Mouse (Mus musculus) forebrain, embryonic 12.5 days (tissue): ENCODE measurements around the gene Btnl10. TPM values are rescaled to one million over a fixed set of nuclear protein-coding genes. Genes with fewer than 3 reads are reported as not detected.

Experiments used
- ATAC-seq: fragments of 200-750 bp; cut with Nextera tagmentation; 2 replicates; pipeline ENCODE4 v1.8.0; 2017; ENCODE audit warnings: moderate TSS enrichment; ENCODE audit not compliant: low FRiP score
- H3K27ac ChIP-seq: fragments of 300-500 bp; sonication (generic); 2 replicates; pipeline ENCODE4 v1.5.1; 2016; ENCODE audit warnings: mild to moderate bottlenecking
- H3K27me3 ChIP-seq: fragments of 300-500 bp; sonication (generic); 2 replicates; pipeline ENCODE4 v1.6.1; 2016; ENCODE audit warnings: mild to moderate bottlenecking
- H3K36me3 ChIP-seq: fragments of 300-500 bp; sonication (generic); replicated peaks from 2 replicates; pipeline ENCODE4 v1.6.1; 2016; ENCODE audit warnings: mild to moderate bottlenecking
- H3K4me1 ChIP-seq: fragments of 300-500 bp; sonication (generic); 2 replicates; pipeline ENCODE4 v1.6.1; 2016
- H3K4me2 ChIP-seq: fragments of 300-500 bp; sonication (generic); 2 replicates; pipeline ENCODE4 v1.6.1; 2016; ENCODE audit warnings: mild to moderate bottlenecking, moderate library complexity
- H3K4me3 ChIP-seq: fragments of 300-500 bp; sonication (generic); replicated peaks from 2 replicates; pipeline ENCODE4 v1.5.1; 2016; ENCODE audit warnings: mild to moderate bottlenecking
- H3K9ac ChIP-seq: fragments of 300-500 bp; sonication (generic); 2 replicates; pipeline ENCODE4 v1.6.1; 2016; ENCODE audit warnings: mild to moderate bottlenecking
- H3K9me3 ChIP-seq: fragments of 300-500 bp; sonication (generic); 2 replicates; pipeline ENCODE4 v1.6.1; 2016
- WGBS: fragments of 180-500 bp; shearing (Covaris S2); methylation state at CpG from one replicate; pipeline ENCODE4 v1.1.7; 2016; 5-methylcytosine and 5-hydroxymethylcytosine counted together
- polyA plus RNA-seq: library from polyadenylated mRNA; unstranded; fragments of >200 nt; fragmentation: Nextera tagmentation; extraction: Ambion mirVana; gene quantifications from 2 replicates; pipeline ENCODE4 v1.2.1, GENCODE M21; 2016

Gene Btnl10
- polyA plus RNA-seq = 0.08 TPM in 1 of 2 replicates, not detected in the other

DNA sequence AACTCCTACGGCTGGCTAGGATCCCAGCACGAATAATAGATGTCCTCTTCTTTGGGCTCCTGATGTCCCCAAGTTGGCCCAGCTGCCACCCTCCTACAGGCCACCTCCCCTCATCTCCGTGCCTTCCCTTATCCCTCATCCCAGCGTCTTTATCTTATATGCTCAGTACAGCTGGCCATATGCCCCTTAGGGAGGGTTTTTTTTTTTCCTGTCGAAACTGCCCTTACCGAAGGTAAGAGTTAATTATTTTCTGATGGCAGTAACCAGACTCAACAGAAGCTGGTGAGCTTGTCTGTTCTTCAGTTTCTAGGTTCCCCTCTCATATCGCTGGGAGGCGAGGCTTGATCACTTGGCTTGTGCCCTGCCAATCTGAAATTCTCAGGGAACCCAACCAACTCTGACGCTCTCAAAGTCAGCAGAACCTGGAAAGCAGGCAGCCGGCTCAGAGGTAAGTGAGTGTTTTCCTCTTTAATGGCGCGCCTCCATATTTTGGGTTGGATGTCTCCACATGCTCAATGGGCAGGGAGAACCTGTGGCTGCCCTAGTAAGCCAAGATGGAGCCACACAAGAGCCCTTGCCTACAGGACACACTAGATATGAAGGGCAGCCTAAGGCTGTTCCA lies at the start of gene Btnl10:
Btnl10 (plus strand) TSS at position 164 of the 622 bp plus-strand sequence.
- no peaks in the 10 kb centered on the region for H3K4me1 ChIP-seq
- no peak within 1 kb of the TSS for H3K4me2 ChIP-seq
- 87% methylated on average over 12 of the region's 12 CpGs for WGBS
- H3K9me3 ChIP-seq = no peaks in the 10 kb centered on the region
- H3K36me3 ChIP-seq = no peaks in the 10 kb centered on the region
- no peak within 1 kb of the TSS for H3K4me3 ChIP-seq
- no peak within 1 kb of the TSS for H3K27ac ChIP-seq
- H3K9ac ChIP-seq = no peak within 1 kb of the TSS
- no peak for ATAC-seq
- H3K27me3 ChIP-seq = 0 out of 2 replicates have a peak, but pooled peaks cover 5% of the 10 kb centered on the region

DNA sequence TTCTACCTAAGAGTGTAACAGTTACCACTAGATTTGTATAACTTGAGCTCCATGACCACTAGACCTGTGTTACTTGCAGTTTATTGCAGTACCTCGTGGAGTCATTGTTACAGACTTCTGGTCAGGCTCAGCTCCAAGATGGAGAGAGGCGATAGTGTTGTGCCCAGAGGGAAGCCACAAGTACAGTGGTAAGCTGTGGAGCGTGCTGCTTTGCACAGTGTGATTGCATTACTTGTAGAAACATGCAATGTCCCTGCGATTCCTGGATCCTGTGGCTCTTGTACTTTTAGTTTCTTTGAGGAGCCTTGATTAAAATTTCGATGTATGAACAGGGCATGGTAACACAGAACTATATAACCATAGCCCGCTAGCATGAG lies 49.8 kb upstream of the Btnl10 start:
- Histone ChIP-seq H3K36me3 (peaks cover 16% of the 10 kb centered on the region), H3K4me2 (peak overlapping the region; percentile 79), H3K4me1 (peaks cover 13% of the 10 kb centered on the region), H3K4me3 (peak overlapping the region; percentile 75), H3K9ac (peak overlapping the region; percentile 69), H3K27me3 (no peaks in the 10 kb centered on the region), H3K9me3 (no peaks in the 10 kb centered on the region), H3K27ac (peak overlapping the region; percentile 86; the same call in 1 of the 2 replicates)
- ATAC-seq = no peak
- 87% methylated on average over 6 of the region's 6 CpGs for WGBS

DNA sequence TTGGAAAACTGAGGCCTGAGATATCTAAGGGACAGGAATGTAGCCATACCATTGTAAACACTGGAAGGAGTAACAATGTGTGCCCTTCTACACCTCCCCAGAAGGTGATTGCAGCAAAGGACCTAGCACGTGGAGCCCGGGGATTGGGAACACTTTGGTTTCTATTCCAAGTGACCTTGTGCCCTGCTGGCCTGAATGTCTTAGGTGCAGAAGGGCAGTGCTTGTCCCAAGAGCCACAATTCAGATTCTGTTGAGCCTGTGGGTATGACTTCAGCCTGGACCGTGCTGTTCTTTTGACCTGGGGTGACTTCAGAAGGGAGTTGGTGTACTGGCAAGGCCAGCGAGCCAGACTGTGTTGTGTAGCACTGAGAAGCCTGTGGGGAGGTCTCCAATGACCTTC lies 46.7 kb upstream of the Btnl10 start:
- WGBS = 90% methylated on average over 4 of the region's 4 CpGs
- Histone ChIP-seq H3K4me3 (no peak overlapping the region), H3K9ac (no peak overlapping the region), H3K9me3 (no peaks in the 10 kb centered on the region), H3K4me1 (peaks cover 13% of the 10 kb centered on the region), H3K36me3 (peaks cover 18% of the 10 kb centered on the region), H3K27ac (no peak overlapping the region), H3K4me2 (no peak overlapping the region), H3K27me3 (no peaks in the 10 kb centered on the region)
- no peak for ATAC-seq

DNA sequence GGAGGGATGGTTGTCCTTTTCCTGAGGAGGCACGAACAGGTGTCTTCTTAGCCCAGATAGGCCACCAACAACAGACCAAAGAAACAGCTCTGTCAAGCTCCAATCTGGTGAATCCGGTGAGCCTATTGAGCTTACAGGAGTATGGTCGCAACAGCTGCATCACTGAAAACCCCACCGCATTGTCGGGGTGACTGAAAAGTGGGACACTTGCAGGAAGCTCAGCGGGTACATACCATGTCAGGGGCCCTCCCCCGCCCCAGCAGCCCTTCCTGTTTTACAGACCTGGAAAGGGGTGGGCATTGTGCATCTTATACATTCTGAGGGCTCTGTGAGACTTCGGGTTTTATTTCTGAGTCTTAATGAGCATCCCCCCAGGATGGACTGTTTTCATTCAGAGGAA lies 34.0 kb upstream of the Btnl10 start:
- ATAC-seq = no peak
- 87% methylated on average over 8 of the region's 8 CpGs for WGBS
- H3K4me2 ChIP-seq = no peak overlapping the region
- no peaks in the 10 kb centered on the region for H3K27me3 ChIP-seq
- H3K4me3 ChIP-seq = no peak overlapping the region
- H3K36me3 ChIP-seq = peaks cover 42% of the 10 kb centered on the region
- no peak overlapping the region for H3K27ac ChIP-seq
- no peak overlapping the region for H3K9ac ChIP-seq
- no peaks in the 10 kb centered on the region for H3K9me3 ChIP-seq
- no peaks in the 10 kb centered on the region for H3K4me1 ChIP-seq

DNA sequence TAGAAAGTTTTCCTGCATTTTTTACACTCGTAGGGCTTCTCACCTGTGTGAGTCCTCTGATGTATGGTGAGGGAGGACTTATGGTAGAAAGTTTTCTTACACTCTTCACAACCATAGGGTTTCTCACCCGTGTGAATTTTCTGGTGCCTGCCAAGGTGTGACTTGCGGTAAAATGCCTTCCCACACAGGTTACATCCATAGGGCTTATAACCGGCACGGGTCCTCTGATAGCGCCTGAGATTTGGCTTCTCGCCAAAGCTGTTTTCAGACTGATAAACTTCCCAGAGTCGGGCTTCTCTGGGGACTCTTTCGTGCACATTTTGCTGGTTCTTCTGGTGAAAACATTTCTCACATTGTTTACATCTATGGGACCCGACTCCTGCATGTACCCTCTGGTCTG lies 27.2 kb upstream of the Btnl10 start:
- no peaks in the 10 kb centered on the region for H3K9me3 ChIP-seq
- H3K4me2 ChIP-seq = no peak overlapping the region
- H3K4me3 ChIP-seq = no peak overlapping the region
- peaks cover 45% of the 10 kb centered on the region for H3K36me3 ChIP-seq
- H3K4me1 ChIP-seq = no peaks in the 10 kb centered on the region
- no peaks in the 10 kb centered on the region for H3K27me3 ChIP-seq
- WGBS = 92% methylated on average over 10 of the region's 10 CpGs
- H3K27ac ChIP-seq = no peak overlapping the region
- no peak overlapping the region for H3K9ac ChIP-seq
- no peak for ATAC-seq

DNA sequence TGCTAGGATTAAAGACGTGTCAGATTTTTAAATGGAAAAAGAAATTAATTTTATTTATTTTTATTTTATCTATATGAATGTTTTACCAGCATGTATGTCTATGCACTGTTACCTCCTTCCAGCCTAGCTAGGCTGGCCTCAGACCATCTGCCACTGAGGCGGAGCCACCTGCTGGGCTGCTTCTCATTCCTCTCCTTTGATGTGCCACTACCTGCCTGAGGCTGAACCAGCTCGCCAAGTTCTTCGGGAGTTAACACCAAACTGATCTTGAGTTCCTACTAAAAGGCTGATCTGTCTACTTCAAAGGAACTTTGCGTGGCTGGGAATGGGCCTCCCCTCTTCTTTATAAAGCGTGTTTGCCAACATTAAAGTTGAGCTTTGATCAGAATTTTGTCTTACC lies 23.3 kb upstream of the Btnl10 start:
- 0 out of 2 replicates have a peak, but pooled peaks cover 3% of the 10 kb centered on the region for H3K4me1 ChIP-seq
- H3K4me2 ChIP-seq = no peak overlapping the region
- no peak overlapping the region for H3K4me3 ChIP-seq
- WGBS = 79% methylated on average over 6 of the region's 6 CpGs
- peaks cover 70% of the 10 kb centered on the region for H3K36me3 ChIP-seq
- H3K27me3 ChIP-seq = no peaks in the 10 kb centered on the region
- no peak overlapping the region for H3K27ac ChIP-seq
- H3K9ac ChIP-seq = no peak overlapping the region
- no peaks in the 10 kb centered on the region for H3K9me3 ChIP-seq
- ATAC-seq = no peak

DNA sequence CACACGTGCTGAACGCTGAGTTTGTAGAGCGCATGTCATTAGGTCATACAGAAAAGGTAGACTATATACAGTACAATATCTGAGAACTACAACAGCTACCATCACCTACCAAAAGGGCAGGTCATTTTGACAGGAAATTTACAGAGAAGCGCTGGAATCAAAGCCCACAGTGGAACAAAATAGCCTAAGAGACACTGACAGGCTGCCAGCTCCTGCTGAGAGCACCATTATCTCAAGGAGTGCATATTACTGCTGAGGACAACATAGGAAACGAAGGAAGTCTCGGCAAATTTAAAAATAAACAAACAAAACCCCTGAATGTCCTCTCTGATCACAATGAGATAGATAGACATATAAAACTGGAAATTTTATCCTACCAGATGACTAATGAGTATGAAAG lies 20.2 kb upstream of the Btnl10 start:
- Histone ChIP-seq H3K9me3 (no peaks in the 10 kb centered on the region), H3K4me3 (no peak overlapping the region), H3K4me2 (no peak overlapping the region), H3K27me3 (no peaks in the 10 kb centered on the region), H3K36me3 (peaks cover 59% of the 10 kb centered on the region), H3K27ac (no peak overlapping the region), H3K4me1 (0 out of 2 replicates have a peak, but pooled peaks cover 3% of the 10 kb centered on the region), H3K9ac (no peak overlapping the region)
- ATAC-seq = no peak
- WGBS = 83% methylated on average over 6 of the region's 6 CpGs

DNA sequence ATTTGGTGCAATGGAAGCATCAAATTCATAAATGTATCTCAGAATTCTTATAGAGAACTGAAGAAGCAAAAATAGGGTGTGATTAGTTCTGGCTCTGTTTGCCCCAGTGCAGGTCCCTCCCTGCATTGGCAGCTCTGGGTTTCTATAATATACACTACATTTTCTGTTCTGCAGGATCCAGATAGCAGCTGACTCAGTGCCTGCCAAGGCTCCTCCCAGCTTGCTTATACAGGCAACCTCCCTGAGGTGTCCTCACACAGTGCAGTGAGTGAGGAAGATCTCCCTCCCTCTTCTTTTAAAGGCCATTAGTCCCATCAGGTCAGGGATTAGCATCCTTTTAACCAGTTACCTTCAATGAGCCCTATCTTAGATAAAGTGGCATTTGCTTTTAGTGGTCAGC lies 16.6 kb upstream of the Btnl10 start:
- no peaks in the 10 kb centered on the region for H3K9me3 ChIP-seq
- no peak overlapping the region for H3K4me3 ChIP-seq
- H3K4me1 ChIP-seq = peaks cover 13% of the 10 kb centered on the region
- no peak overlapping the region for H3K4me2 ChIP-seq
- peaks cover 45% of the 10 kb centered on the region for H3K36me3 ChIP-seq
- H3K9ac ChIP-seq = no peak overlapping the region
- no peaks in the 10 kb centered on the region for H3K27me3 ChIP-seq
- H3K27ac ChIP-seq = no peak overlapping the region
- no peak for ATAC-seq

DNA sequence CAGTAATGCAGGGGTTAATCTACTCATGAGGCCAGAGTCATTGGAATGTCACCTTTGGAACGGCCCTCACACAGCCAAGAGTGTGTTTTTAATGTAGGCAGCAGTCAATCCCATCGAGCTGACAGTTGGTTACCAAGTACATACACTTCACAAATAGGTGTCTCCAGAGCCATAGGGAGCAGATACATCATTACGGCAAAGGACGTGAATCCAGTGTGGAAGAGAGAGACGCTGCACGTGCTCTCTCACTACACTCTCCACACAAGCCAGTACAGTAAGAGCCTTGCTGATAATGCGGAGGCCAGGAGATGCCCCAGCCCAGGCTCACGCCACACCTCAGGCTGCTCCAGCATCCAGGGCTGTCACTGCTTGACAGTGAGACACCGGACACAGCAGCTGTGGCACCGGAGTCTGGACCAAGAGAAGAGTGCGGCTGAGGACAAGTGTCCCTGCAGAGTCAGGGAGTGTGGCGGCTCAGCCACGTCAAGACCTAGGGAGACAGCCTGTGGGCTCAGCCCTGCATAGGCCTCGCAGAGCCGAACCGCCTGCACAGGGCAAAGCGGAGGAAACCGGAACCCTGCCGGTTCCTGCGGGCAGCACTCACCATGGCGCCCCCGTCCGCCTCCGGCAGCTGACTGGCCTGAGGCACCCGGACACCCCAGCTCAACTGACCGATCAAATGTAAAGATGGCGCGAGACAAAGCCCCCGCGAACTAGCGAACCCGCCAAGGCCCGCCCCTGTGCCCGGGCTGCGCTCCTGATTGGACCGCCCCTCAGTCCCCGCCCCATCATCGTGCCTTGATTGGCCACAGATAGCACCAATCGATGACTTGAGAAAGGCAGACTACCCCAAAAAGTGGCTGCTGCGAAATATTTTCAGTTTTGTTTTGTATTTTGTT lies 13.9 kb upstream of the Btnl10 start, which contains the start of gene Zfp39:
Zfp39 (minus strand) TSS at position 715 of the 899 bp plus-strand sequence.
- Histone ChIP-seq H3K27ac (peak within 1 kb of the TSS; percentile 80), H3K4me3 (peak within 1 kb of the TSS; percentile 75), H3K4me1 (peaks cover 11% of the 10 kb centered on the region), H3K4me2 (peak within 1 kb of the TSS; percentile 85), H3K9me3 (no peaks in the 10 kb centered on the region), H3K36me3 (peaks cover 24% of the 10 kb centered on the region), H3K9ac (peak within 1 kb of the TSS; percentile 88), H3K27me3 (no peaks in the 10 kb centered on the region)
- ATAC-seq = peak; percentile 99
- WGBS = under 1% methylated on average over 40 of the region's 40 CpGs

DNA sequence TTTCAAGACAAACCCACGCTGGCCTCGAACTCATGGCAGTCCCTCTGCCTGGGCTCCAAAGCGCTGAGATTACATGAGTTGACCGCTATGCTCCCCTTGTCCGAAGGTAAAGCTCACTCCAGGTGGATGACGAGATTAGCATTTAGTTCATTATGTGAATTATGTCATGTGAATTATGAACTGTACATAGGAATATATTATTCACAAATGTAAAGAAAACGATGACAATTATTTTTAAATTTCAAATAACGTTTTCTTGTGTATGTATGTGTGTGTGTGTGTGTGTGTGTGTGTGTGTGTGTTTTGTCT lies 13.3 kb upstream of the Btnl10 start:
- Histone ChIP-seq H3K9me3 (no peaks in the 10 kb centered on the region), H3K36me3 (peaks cover 18% of the 10 kb centered on the region), H3K27me3 (no peaks in the 10 kb centered on the region), H3K27ac (no peak overlapping the region), H3K4me2 (peak overlapping the region; percentile 85), H3K4me3 (peak overlapping the region; percentile 75), H3K4me1 (peaks cover 11% of the 10 kb centered on the region), H3K9ac (0 out of 2 replicates have a peak overlapping the region, but pooled peaks have one; percentile 21)
- WGBS = 2% methylated on average over 8 of the region's 8 CpGs
- peak; percentile 60; the same call in 1 of the 2 replicates for ATAC-seq

DNA sequence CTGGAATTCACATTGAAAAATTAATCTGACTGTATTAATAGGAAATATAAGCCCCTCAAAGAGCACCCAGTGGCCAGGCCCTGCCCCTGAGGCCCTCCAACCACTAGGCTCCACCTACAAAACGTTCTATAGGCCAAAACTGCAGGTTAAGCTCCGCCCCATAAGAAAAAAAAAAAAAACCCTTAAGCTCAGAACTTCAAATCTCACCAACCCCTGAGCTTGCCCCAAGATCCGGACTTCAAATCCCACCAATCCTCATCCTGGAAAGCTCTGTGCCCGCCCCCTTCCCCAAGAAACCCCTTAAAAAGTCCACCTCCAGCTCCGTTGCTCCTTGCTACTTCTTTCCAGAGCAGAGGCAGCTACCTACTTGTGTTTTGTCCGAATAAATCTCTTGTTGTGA lies 12.9 kb upstream of the Btnl10 start:
- Histone ChIP-seq H3K36me3 (peaks cover 15% of the 10 kb centered on the region), H3K9me3 (no peaks in the 10 kb centered on the region), H3K4me1 (peaks cover 11% of the 10 kb centered on the region), H3K4me3 (no peak overlapping the region), H3K4me2 (no peak overlapping the region), H3K27me3 (no peaks in the 10 kb centered on the region), H3K27ac (no peak overlapping the region), H3K9ac (no peak overlapping the region)
- ATAC-seq = no peak
- 42% methylated on average over 6 of the region's 6 CpGs for WGBS

DNA sequence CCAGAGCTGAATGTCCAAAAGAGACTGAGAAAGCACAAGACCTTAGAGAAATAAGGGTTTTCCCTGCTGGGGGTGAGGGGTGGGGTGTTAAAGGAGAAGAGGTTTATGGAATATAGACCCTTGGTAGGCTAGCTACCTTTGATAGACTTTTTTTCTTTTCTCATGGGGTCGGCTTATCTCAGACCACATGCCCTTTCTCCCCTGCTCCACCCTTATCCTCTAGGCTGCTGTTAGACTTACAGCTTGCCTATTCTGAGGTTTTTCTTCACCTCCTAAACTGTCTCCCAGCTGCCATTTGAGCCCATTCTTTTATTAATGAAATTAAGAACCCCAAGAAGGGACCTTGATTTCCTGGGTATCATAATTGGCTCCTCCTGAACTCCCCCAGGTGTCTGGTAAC lies 3.9 kb upstream of the Btnl10 start:
- WGBS = 88% methylated on average over 1 of the region's 1 CpGs
- H3K9me3 ChIP-seq = no peaks in the 10 kb centered on the region
- no peaks in the 10 kb centered on the region for H3K36me3 ChIP-seq
- no peak overlapping the region for H3K4me3 ChIP-seq
- no peak overlapping the region for H3K9ac ChIP-seq
- H3K27me3 ChIP-seq = 0 out of 2 replicates have a peak, but pooled peaks cover 5% of the 10 kb centered on the region
- H3K27ac ChIP-seq = no peak overlapping the region
- no peaks in the 10 kb centered on the region for H3K4me1 ChIP-seq
- ATAC-seq = no peak
- H3K4me2 ChIP-seq = no peak overlapping the region
